Mouse (Mus musculus) frontal cortex, postnatal 36 days (tissue): Measurements from ENCODE around the gene Pgp.

Experiments
- DNase-seq, 2 experiments: peaks; one replicate each; pipeline ENCODE4 v3.0.0; 2022; ENCODE audit warnings: low spot score in 2 of 2

The Pgp gene

DNA sequence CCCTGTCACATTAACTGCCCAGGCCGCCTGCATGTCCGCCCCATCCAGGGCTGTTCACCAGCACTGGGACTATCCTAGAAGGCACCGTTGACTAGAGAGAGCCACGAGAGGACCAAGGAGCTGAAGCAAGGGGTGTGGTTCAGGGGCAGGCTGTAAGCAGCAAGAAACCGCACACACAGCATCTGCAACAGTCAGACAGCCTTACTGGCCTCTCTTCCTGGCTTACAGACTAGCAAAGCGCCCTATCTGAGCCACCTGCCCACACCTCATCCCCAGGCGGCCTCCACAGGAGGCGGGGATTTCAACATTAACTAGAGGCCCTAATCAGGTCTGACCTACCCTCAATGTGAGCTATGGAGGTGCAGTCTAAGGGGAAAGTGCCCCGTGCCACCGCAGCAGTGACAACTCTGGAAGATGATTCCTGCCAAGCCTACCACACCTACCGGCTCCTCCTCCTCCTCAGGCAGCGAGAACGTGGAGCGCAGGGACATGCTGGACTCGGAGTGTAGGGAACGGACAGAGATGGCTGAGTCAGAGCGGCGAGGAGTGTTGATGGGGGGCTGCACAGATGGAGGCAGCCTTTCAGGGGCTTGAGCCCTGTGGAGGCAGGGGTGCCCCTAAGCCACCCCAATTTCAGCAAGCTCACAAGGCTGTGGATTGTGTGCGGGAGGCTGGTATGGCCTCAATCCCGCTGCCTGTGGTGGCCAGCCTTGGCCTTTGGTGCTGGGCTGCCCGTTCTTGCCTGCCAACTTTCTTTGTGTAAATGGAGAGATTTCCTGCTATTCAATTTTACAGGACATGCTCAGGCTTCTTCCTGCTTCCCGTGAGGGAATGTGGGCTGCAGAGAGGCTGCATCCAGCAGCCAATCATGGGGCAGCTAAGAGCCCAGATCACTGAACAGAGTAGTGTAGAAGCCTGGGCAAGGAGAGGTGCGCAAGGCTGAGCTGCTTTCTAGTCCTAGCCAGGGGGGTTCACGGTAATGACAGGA lies 44.4 kb downstream of the Pgp start:
- DNase-seq: no peak

DNA sequence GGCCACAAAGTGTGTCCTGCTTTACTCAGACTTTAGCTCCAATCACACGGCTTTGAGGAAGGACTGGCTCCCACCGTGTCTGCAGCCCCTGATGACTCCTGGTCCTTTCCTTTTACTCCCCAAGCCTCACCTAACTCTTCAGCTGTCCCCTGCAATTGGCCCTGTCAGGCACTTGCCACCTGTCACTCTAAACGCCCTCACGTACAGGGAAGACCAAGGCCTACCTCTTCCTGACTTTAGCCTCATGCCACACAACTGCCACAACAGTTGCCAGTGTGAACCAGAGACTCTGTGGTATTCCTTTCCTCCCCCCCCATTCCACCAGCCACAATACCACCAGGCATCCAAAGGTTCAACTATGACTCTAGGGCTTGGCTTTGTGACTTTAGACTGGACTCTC lies 50.3 kb downstream of the Pgp start:
- no peak for DNase-seq
